Mouse (Mus musculus): ENCODE measurements around the gene Gm49405.

GRCm38 (mm10) chr19:4052516-4053030 lies 52.1 kb downstream of the Gm49405 start:
- no peak for TF ChIP-seq CTCF (IDR thresholded peaks at IDR 0.05; ENCODE audit: borderline replicate concordance, insufficient read depth, low read depth, low read length)
- TF ChIP-seq POLR2A (IDR thresholded peaks at IDR 0.05; ENCODE audit: borderline replicate concordance, insufficient read depth, low read length), result no peak
